Mouse (Mus musculus): Measurements from ENCODE around the gene Cep112.

- TF ChIP-seq CHD2 (IDR thresholded peaks at IDR 0.05; ENCODE audit: low read depth, low read length) (no peak), HCFC1 (IDR thresholded peaks at IDR 0.05; ENCODE audit: borderline replicate concordance, insufficient read depth, low read length) (no peak), MAFK (IDR thresholded peaks at IDR 0.05; ENCODE audit: insufficient read depth, low read depth, low read length) (no peak)
Measured at GRCm38 (mm10) chr11:108425592-108425921, 565 bp downstream of the Cep112 start.

Measured in ES-E14 (cell line).